Mouse (Mus musculus) spleen, postnatal 10 days (tissue): ENCODE results near the gene Scaf11.

ENCODE experiments used
- DNase-seq, 2 experiments: peaks; one replicate each; pipeline ENCODE4 v3.0.0; 2021 to 2022; ENCODE audit warnings: low spot score in 2 of 2

Scaf11 gene

DNA sequence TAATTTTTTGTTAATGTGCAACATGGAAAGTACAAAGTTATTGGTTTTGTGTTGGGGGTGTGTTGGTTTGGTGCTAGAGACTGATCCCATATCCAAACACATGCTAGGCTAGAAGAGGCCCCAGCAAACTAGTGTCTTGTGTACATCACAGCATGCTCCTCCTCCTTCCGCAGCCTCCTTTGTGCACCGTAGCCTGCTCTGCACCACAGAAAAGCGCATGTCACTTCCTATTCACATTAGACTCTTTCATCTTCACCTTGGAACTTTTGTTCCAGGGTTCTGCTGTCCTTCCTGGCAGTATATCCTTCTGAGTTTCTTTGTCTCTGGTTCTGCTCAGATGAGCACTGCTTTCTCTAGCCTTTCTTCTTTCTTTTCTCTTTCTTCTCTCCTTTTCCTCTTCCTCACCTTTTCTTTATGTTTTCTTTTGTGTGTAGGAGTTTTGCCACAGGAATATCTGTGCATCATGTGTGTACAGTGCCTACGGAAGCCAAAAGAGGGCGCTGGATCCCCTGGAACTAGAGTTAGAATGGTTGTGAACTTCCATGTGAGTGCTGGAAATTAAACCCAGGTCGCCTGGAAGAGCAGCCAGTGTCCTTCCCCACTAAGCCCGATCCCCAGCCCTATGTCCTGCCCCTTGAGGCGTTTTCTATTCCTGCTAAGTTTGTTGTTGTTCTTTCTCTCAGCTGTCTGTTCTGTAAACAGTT, 63.9 kb downstream of the Scaf11 start:
- no peak for DNase-seq

DNA sequence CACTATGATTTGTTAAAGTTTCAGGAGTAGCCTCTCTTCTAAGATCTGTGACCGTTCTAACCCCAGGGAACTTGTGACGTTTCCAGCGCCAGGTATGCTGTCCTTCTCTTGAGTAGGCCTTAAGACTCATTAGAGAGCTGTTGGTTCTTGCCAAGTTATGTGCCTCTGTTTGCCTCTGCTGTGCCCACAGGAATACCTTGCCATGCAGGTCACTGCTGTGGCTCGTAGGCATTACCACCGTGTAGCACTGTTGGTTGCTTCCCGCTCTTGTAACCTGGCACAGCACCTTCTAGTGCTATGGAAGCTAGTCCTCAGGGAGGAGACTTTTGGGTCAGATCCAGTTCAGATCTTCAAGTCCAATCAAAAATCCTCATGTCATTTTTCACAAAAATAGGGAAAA, 65.6 kb downstream of the Scaf11 start:
- no peak for DNase-seq

DNA sequence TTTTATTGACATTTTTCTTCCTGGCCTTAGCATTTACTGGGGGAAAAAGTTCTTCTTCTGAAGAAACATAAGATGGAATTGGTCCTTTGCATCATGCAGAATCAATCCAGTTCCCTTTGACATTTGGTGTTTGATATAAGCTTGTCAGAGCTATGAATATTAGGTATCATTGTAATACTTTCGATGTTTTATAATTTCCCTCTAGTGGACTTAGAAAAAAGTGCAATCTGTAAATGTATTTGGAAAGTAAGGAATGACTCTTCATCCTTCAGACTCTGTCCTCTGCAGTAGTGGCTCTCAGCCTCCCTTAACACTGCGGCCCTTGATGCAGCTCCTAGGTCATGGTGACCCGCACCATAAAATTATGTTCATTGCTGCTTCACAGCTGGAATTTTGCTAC, 67.8 kb downstream of the Scaf11 start:
- DNase-seq = no peak

DNA sequence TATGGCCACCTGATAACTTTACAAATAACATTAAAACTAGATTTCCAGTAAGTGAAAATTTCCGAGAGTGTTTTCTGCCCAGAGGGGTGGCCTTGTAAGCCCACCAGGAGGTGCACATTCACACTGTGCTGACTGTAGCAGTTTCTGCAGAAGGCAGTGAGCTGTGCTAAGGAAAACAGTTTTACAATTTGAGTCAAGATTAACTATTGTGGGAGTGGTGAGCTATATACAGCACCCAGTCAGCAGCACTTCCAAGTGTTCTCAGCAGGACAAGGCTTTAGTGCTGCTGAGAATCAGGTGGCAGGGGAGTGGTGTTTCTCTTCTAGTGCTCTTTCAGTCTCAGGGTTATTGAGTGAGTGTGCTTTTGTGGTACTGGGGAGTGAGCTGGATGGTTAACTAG, 72.1 kb downstream of the Scaf11 start:
- no peak for DNase-seq

DNA sequence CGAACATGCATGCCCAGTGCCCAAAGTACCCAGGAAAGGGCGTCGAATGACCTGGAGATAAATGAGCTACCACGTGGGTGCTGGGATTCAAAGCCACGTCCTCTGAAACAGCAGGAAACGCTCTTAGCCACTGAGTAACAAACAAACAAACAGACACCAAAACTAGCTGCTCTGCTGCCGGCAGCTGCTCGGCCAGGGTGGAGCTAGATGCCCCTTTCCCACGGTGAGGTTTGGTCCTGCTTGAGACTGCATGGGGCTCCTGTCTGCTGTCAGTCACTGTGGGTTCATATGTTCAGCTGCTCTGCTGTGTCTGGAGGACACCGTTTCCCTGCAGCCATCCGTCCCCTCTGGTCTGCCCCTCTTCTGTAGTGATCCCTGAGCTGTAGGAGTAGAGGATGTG, 78.4 kb downstream of the Scaf11 start:
- DNase-seq = no peak

DNA sequence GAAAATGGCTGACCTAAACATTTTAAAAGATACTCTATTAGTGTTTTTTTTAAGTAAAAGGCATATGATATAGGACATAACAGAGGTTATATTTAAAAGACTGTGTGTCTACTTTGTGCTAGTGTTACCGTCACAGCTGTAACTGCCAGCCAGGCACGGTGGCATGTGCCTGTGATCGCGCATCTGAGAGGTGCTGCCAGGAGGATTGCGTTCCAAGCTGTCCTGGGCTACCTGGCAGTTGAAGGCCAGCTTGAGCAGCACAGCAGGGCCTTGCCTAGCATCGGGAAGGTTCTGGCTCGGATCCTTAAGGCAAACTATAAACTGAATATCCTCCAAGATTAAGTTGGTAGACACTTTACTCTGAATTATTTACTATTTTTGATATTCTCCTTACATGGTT, 82.9 kb downstream of the Scaf11 start:
- DNase-seq = no peak

DNA sequence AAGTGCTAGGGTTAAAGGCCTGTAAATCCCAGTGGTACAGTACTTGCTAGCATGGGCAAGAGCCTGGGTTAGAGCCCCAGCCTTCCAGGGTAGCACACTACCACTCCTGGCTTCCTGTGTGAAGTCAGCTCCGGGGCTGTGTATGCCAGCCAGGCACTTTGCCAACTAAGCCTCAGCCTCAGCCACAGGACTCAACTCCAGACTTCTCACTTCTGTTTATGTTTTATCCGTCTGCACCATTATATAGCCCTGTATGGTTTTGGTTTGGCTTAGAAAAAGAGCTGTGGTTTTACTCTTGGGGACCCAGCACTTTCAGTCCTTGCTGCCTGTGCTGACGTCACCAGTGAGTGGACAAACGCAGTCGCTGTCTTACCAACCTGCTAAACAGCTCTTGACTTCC, 83.4 kb downstream of the Scaf11 start:
- no peak for DNase-seq

DNA sequence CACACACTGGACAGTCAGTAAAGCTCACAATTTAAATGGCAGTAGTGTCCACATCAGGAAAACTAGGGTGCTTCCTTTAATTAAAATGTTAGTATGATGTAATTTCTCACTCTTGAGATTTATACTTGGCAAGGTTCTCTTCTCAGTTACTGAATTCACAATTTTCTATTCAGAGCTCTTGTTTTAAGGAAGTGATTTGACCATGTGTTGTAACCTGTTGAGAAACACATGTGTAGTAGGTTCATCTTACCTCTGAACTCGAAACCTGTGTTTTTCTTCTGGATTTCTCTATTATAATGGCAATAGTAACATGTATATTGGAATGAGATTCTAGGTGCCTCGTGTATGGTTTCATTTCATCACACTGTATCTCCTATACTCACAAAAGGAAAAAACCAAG, 84.4 kb downstream of the Scaf11 start:
- no peak for DNase-seq

DNA sequence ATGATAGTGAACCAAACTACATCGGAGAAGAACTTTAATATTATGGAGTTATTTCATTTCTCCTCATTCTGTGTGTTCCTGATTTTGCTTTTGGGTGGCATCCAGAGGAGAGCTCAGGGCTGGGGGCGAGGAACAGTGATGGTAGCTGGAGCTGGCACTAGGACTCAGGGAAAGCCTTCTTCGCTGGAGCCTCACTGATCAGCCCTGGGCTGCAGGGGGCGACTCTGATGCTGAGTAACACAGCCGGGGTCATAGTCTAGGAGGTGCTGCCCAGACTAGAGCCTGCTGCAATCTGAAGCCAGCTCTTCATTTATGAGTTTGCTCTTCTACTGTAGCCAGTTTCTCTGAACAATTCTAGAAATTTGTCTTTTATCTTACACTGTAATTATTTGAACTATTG, 87.5 kb downstream of the Scaf11 start:
- DNase-seq = no peak

DNA sequence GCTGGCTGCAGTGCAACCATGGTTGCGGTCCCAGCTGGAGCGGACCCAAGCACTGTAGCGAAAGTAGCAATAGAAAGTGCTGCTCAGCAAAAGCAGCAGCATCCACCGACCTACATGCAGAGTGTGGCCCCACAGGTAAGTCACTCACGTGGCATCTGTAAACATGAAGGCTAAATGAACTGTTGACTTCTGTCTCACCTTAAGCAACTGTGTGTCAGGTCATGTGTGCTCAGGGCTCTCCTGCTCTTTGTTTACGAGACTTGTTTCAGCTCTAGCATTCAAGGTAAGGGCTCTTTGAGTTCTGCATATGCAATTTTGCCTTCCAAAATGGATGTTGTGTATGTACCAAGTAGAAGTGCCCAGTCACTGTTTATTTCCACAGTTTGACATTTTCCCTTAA, 88.0 kb downstream of the Scaf11 start:
- no peak for DNase-seq

DNA sequence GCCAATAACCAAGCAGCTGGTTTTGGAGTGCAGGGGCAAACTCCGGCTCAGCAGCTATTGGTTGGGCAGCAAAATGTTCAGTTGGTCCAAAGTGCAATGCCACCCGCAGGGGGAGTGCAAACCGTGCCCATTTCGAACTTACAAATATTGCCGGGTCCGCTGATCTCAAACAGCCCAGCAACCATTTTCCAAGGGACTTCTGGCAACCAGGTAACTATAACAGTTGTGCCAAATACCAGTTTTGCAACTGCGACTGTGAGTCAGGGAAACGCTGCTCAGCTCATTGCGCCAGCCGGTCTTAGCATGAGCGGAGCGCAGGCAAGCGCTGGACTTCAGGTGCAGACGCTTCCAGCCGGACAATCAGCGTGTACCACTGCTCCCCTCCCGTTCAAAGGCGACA, 89.3 kb downstream of the Scaf11 start:
- no peak for DNase-seq

DNA sequence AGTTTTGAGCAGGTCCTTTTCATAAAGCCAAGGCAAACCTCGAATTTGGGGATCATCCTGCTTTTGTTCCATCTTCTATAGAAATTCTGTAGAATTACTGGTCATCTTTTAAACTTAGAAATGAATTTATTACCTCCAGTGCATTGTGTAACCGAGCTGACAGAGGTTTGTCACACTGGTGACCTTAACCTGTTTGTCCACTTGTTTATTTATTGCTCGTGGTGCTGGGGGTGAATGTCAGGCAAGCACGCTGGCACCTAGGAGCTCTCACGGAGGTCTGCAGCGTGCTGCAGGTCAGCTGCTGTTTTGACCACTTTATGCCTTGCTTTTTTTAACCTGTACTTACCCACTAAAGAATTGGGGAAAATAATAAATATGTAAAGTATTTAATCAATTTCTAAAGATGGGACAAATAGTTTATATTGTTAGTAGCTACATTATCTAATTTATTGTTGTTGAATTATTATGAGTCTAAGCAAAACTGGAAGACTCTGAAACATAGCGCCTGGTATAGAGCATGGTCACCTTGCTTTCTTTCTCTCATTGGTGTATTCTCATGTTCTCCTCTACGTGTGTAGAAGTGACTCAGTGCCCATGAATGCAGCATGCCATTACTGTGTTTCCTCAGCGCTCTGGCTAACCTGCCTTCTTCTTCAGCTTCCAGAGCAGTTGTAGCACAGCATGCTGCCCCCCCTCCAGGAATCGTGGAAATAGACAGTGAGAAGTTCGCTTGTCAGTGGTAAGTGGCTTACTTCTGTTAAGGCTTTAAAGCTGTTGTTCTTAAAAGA, 94.3 kb downstream of the Scaf11 start:
- no peak for DNase-seq

DNA sequence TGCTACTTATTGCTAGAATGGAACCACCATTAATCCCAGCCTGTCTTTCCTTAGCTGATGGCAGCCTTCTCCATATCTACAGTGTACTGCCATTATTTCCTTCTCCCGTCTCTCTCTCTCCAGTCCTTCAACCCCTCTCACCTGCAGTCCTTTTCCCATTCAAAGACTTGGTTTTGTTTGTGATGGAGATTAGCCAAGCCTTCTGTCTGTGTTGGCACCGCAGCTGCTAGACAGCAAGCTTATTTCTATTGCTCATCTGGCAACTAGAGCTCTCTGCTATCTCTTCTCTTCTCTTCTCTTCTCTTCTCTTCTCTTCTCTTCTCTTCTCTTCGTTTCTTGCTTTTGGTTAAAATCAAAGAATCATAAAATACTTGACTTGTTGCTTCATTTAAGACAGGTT, 95.3 kb downstream of the Scaf11 start:
- no peak for DNase-seq
